Mouse (Mus musculus) testis, adult 2 months (tissue): ENCODE measurements at regions not wholly inside any gene's neighbourhood (a gene's known extent, or its start where the extent isn't known, plus 50 kb on each side); places are given as distances from the start of the nearest gene placed in this dataset.

ENCODE experiments used
- H3K27ac ChIP-seq: fragments of 200-500 bp; 2 replicates; pipeline ENCODE4 v1.5.1; 2012; ENCODE audit warnings: low read depth, low read length; ENCODE audit not compliant: control insufficient read depth, insufficient read depth
- H3K27me3 ChIP-seq: fragments of 200-500 bp; 2 replicates; pipeline ENCODE4 v1.6.1; 2012; ENCODE audit warnings: mild to moderate bottlenecking, low read length, moderate library complexity; ENCODE audit not compliant: control insufficient read depth, insufficient read depth
- H3K36me3 ChIP-seq: fragments of 200-500 bp; 2 replicates; pipeline ENCODE4 v1.6.1; 2012; ENCODE audit warnings: mild to moderate bottlenecking, low read length; ENCODE audit not compliant: control insufficient read depth, insufficient read depth
- H3K4me1 ChIP-seq: fragments of 200-500 bp; 2 replicates; pipeline ENCODE4 v1.6.1; 2012; ENCODE audit warnings: low read length; ENCODE audit not compliant: control insufficient read depth, insufficient read depth
- H3K4me3 ChIP-seq: fragments of 200-500 bp; 2 replicates; pipeline ENCODE4 v1.5.1; 2012; ENCODE audit warnings: low read depth, mild to moderate bottlenecking, low read length, moderate library complexity, mixed read lengths; ENCODE audit not compliant: control insufficient read depth
- CTCF ChIP-seq: fragments of 200-500 bp; IDR thresholded peaks from 2 replicates; pipeline ENCODE4 v1.5.1; 2012; ENCODE audit warnings: low read depth, mild to moderate bottlenecking, inconsistent platforms, low read length, moderate library complexity; ENCODE audit not compliant: control insufficient read depth, insufficient read depth, insufficient replicate concordance
- POLR2A ChIP-seq: fragments of 200-500 bp; IDR thresholded peaks from 2 replicates; pipeline ENCODE4 v1.6.1; 2012; ENCODE audit warnings: low read depth, mild to moderate bottlenecking, inconsistent platforms, low read length, moderate library complexity; ENCODE audit not compliant: control insufficient read depth

GRCm38 (mm10) chr8:89175631-89176030 is 131.7 kb upstream of the Sall1 start:
- Histone ChIP-seq H3K27ac (no peak overlapping the region), H3K36me3 (no peaks in the 10 kb centered on the region), H3K4me1 (no peaks in the 10 kb centered on the region), H3K27me3 (no peaks in the 10 kb centered on the region), H3K4me3 (no peak overlapping the region)
- no peak for TF ChIP-seq POLR2A

GRCm38 (mm10) chr8:89171561-89171960 is 127.6 kb upstream of the Sall1 start:
- Histone ChIP-seq H3K36me3 (no peaks in the 10 kb centered on the region), H3K4me1 (no peaks in the 10 kb centered on the region), H3K27me3 (no peaks in the 10 kb centered on the region), H3K27ac (no peak overlapping the region), H3K4me3 (no peak overlapping the region)
- TF ChIP-seq CTCF (no peak), POLR2A (no peak)

- TF ChIP-seq POLR2A (no peak), CTCF (no peak)
- Histone ChIP-seq H3K4me1 (no peaks in the 10 kb centered on the region), H3K27me3 (no peaks in the 10 kb centered on the region), H3K4me3 (no peak overlapping the region), H3K27ac (no peak overlapping the region), H3K36me3 (no peaks in the 10 kb centered on the region)
Observed at GRCm38 (mm10) chr8:89169484-89169883, 125.5 kb upstream of the Sall1 start.

GRCm38 (mm10) chr8:89167026-89167425 is 123.1 kb upstream of the Sall1 start:
- no peak for TF ChIP-seq CTCF
- TF ChIP-seq POLR2A: no peak
- no peak overlapping the region for H3K27ac ChIP-seq

GRCm38 (mm10) chr8:89156909-89157308 is 112.9 kb upstream of the Sall1 start:
- Histone ChIP-seq H3K27ac (no peak overlapping the region), H3K27me3 (no peaks in the 10 kb centered on the region), H3K36me3 (no peaks in the 10 kb centered on the region), H3K4me3 (no peak overlapping the region), H3K4me1 (no peaks in the 10 kb centered on the region)
- TF ChIP-seq CTCF (no peak), POLR2A (no peak)

More at GRCm38 (mm10) chr8:89167026-89167425, 123.1 kb upstream of the Sall1 start:
- Histone ChIP-seq H3K4me3 (no peak overlapping the region), H3K27me3 (no peaks in the 10 kb centered on the region), H3K36me3 (no peaks in the 10 kb centered on the region), H3K4me1 (no peaks in the 10 kb centered on the region)

GRCm38 (mm10) chr8:89153605-89154004 is 109.6 kb upstream of the Sall1 start:
- TF ChIP-seq CTCF (no peak), POLR2A (no peak)

GRCm38 (mm10) chr8:89152867-89153595 is 109.1 kb upstream of the Sall1 start:
- TF ChIP-seq POLR2A (no peak), CTCF (no peak)
- no peak overlapping the region for H3K4me3 ChIP-seq
- no peaks in the 10 kb centered on the region for H3K4me1 ChIP-seq
- H3K27ac ChIP-seq: no peak overlapping the region
- H3K36me3 ChIP-seq: no peaks in the 10 kb centered on the region
- no peaks in the 10 kb centered on the region for H3K27me3 ChIP-seq

More at GRCm38 (mm10) chr8:89153605-89154004, 109.6 kb upstream of the Sall1 start:
- H3K36me3 ChIP-seq: no peaks in the 10 kb centered on the region
- no peak overlapping the region for H3K27ac ChIP-seq
- no peaks in the 10 kb centered on the region for H3K4me1 ChIP-seq
- no peak overlapping the region for H3K4me3 ChIP-seq
- no peaks in the 10 kb centered on the region for H3K27me3 ChIP-seq
